Mouse (Mus musculus) neural tube, embryonic 15.5 days (tissue): ENCODE measurements around the gene Slc16a2. TPM values are rescaled to one million over a fixed set of nuclear protein-coding genes. Genes with fewer than 3 reads are reported as not detected.

Source experiments
- polyA plus RNA-seq: library from polyadenylated mRNA; unstranded; fragments of >200 nt; fragmentation: Nextera tagmentation; extraction: Ambion mirVana; gene quantifications from 2 replicates; pipeline ENCODE4 v1.2.1, GENCODE M21; 2015

Slc16a2 gene
- polyA plus RNA-seq, 1 experiment from 2014 or later = 20.3 TPM

Other genes with a start within 250 kb of the Slc16a2 start
- not detected in 2 replicates for gene Zcchc13, start 191.4 kb downstream of the Slc16a2 start, polyA plus RNA-seq
- 23.2 and 24.0 TPM in 2 replicates for gene Rlim, start 159.3 kb upstream of the Slc16a2 start, polyA plus RNA-seq